Mouse (Mus musculus) MEL (cell line): ENCODE results near the gene Nxph4. TPM values are rescaled to one million over a fixed set of nuclear protein-coding genes. Genes with fewer than 3 reads are reported as not detected.

Experiments used
- DNase-seq: peaks from one replicate; pipeline ENCODE4 v3.0.0; 2011; ENCODE audit warnings: low read depth, low spot score
- H3K27ac ChIP-seq: 2 replicates; pipeline ENCODE4 v1.5.1; 2012; ENCODE audit warnings: low read depth, mild to moderate bottlenecking, control low read depth, low read length, moderate library complexity; ENCODE audit not compliant: control insufficient read depth
- H3K27me3 ChIP-seq, 2 experiments: fragments of 150-350 bp in 1 of 2; sonication (generic) in 1 of 2; 2 replicates each; pipeline ENCODE4 v1.6.1; 2012; ENCODE audit warnings: low read length in 2 of 2, mild to moderate bottlenecking in 2 of 2, improper control_type of control experiment in 1 of 2, moderate library complexity in 1 of 2; ENCODE audit not compliant: insufficient read depth in 2 of 2, control insufficient read depth in 1 of 2
- H3K36me3 ChIP-seq, 2 experiments: 2 replicates each; pipeline ENCODE4 v1.6.1; 2012 to 2014; ENCODE audit warnings: low read length in 2 of 2, improper control_type of control experiment in 1 of 2, inconsistent platforms in 1 of 2, mild to moderate bottlenecking in 1 of 2; ENCODE audit not compliant: insufficient read depth in 2 of 2, control insufficient read depth in 1 of 2
- H3K4me1 ChIP-seq, 2 experiments: fragments of 150-350 bp in 1 of 2; sonication (generic) in 1 of 2; 2 replicates each; pipeline ENCODE4 v1.6.1; 2012; ENCODE audit warnings: low read length in 2 of 2, improper control_type of control experiment in 1 of 2, mild to moderate bottlenecking in 1 of 2; ENCODE audit not compliant: insufficient read depth in 2 of 2, control insufficient read depth in 1 of 2
- H3K4me3 ChIP-seq, 2 experiments: fragments of 150-350 bp in 1 of 2; sonication (generic) in 1 of 2; 2 replicates each; pipeline ENCODE4 v1.5.1; 2012; ENCODE audit warnings: low read depth in 2 of 2, low read length in 2 of 2, mild to moderate bottlenecking in 2 of 2, moderate library complexity in 2 of 2, control low read depth in 1 of 2, improper control_type of control experiment in 1 of 2; ENCODE audit not compliant: control insufficient read depth in 1 of 2, insufficient read depth in 1 of 2
- H3K79me2 ChIP-seq: 2 replicates; pipeline ENCODE4 v1.6.1; 2012; ENCODE audit warnings: mild to moderate bottlenecking, low read length, moderate library complexity; ENCODE audit not compliant: control insufficient read depth, poor library complexity, insufficient read depth
- H3K9ac ChIP-seq: 2 replicates; pipeline ENCODE4 v1.6.1; 2012; ENCODE audit warnings: low read depth, mild to moderate bottlenecking, control low read depth, low read length, moderate library complexity; ENCODE audit not compliant: control insufficient read depth, poor library complexity, severe bottlenecking
- H3K9me3 ChIP-seq: fragments of 150-350 bp; sonication (generic); replicated peaks from 2 replicates; pipeline ENCODE4 v1.6.1; 2012; ENCODE audit warnings: mild to moderate bottlenecking, low read length, improper control_type of control experiment, moderate library complexity; ENCODE audit not compliant: insufficient read depth
- BHLHE40 ChIP-seq: IDR thresholded peaks from 2 replicates; pipeline ENCODE4 v1.6.1; 2012; ENCODE audit warnings: low read depth, mild to moderate bottlenecking, inconsistent platforms, low read length, improper control_type of control experiment, borderline replicate concordance
- ELF1 ChIP-seq: IDR thresholded peaks from 2 replicates; pipeline ENCODE4 v1.6.1; 2014; ENCODE audit warnings: low read depth, mild to moderate bottlenecking, inconsistent platforms, low read length, improper control_type of control experiment, moderate library complexity
- GATA1 ChIP-seq: IDR thresholded peaks from 2 replicates; pipeline ENCODE4 v1.6.1; 2011; ENCODE audit warnings: low read depth, low read length, improper control_type of control experiment
- MEF2A ChIP-seq: IDR thresholded peaks from 2 replicates; pipeline ENCODE4 v1.6.1; 2014; ENCODE audit warnings: low read depth, mild to moderate bottlenecking, inconsistent platforms, low read length, improper control_type of control experiment; ENCODE audit not compliant: poor library complexity, insufficient replicate concordance, severe bottlenecking; ENCODE audit errors: extremely low read depth
- MXI1 ChIP-seq: IDR thresholded peaks from 2 replicates; pipeline ENCODE4 v1.6.1; 2011; ENCODE audit warnings: mild to moderate bottlenecking, low read depth, low read length, improper control_type of control experiment
- NELFE ChIP-seq: IDR thresholded peaks from 2 replicates; pipeline ENCODE4 v1.6.1; 2011; ENCODE audit warnings: low read depth, low read length, improper control_type of control experiment
- SIN3A ChIP-seq: IDR thresholded peaks from 2 replicates; pipeline ENCODE4 v1.6.1; 2012; ENCODE audit warnings: low read length, improper control_type of control experiment, inconsistent platforms
- USF2 ChIP-seq, 2 experiments: IDR thresholded peaks; 2 replicates each; pipeline ENCODE4 v1.6.1; 2011 to 2012; ENCODE audit warnings: improper control_type of control experiment in 2 of 2, low read length in 2 of 2, borderline replicate concordance in 1 of 2, inconsistent platforms in 1 of 2, low read depth in 1 of 2, mild to moderate bottlenecking in 1 of 2; ENCODE audit not compliant: insufficient read depth in 1 of 2
- ZKSCAN1 ChIP-seq: IDR thresholded peaks from 2 replicates; pipeline ENCODE4 v1.6.1; 2012; ENCODE audit warnings: low read depth, mild to moderate bottlenecking, inconsistent platforms, low read length, improper control_type of control experiment, moderate library complexity
- polyA plus RNA-seq, 2 experiments: library from polyadenylated mRNA; stranded (reverse) in 1 of 2; unstranded in 1 of 2; fragments of >175 nt in 1 of 2; fragments of >200 nt in 1 of 2; gene quantifications; 2 replicates each; pipeline versions ENCODE4 v1.2.1 to v1.2.4; 2012; ENCODE audit warnings: low replicate concordance in 2 of 2, low read depth in 1 of 2; ENCODE audit not compliant: insufficient read length in 2 of 2, insufficient read depth in 1 of 2, missing spikeins in 1 of 2
- total RNA-seq: library from RNA; depleted of rRNA; stranded (reverse); fragments of 300-350 nt; gene quantifications from 2 replicates; pipeline ENCODE4 v1.2.3, GENCODE M21; 2012; rRNA removed

Nxph4 gene
- total and polyA plus RNA-seq, 3 experiments = 0.24 TPM; not detected in 2

DNA sequence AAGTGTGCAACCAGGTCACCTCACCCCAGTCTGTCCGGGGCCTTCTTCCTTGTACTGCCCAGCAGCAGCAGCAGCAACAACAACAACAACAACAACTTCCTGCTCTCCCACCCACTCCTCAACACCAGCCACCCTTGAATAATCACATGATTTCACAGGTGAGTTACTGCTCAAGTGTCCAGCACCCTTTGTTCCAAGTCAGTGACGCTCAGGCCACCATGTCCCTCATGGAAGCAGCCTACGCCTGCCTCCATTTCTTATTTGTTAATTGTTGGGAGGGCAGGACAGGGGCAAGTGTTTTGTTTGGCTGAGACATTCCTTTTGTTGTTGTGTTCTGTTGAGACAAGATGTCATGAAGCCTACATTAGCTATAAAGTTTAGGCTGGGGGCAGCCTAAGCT lies 57.8 kb downstream of the Nxph4 start:
- Histone ChIP-seq H3K27me3 (no peaks in the 10 kb centered on the region), H3K4me1 (peaks cover 3 to 8% of the 10 kb centered on the region in 2 experiments), H3K4me3 (no peak overlapping the region), H3K79me2 (no peaks in the 10 kb centered on the region), H3K9ac (no peak overlapping the region), H3K36me3 (peaks cover 4 to 5% of the 10 kb centered on the region in 2 experiments), H3K9me3 (no peaks in the 10 kb centered on the region), H3K27ac (no peak overlapping the region)
- DNase-seq = no peak
- TF ChIP-seq MEF2A (no peak), NELFE (no peak), ELF1 (no peak), SIN3A (no peak), ZKSCAN1 (no peak), USF2 (IDR thresholded peaks at IDR 0.05; ENCODE audit: borderline replicate concordance in 1 of 2, insufficient read depth in 1 of 2, low read depth in 1 of 2, low read length in 2 of 2) (no peak), BHLHE40 (no peak), MXI1 (no peak), GATA1 (no peak)

Other genes starting within 250 kb of the Nxph4 start
- gene Mbd6, start 245.5 kb downstream of the Nxph4 start, total RNA-seq = 4.2 and 5.0 TPM in 2 replicates
- gene Mbd6, start 245.5 kb downstream of the Nxph4 start, polyA plus RNA-seq = 10 to 100 TPM in 1 of 2 experiments, not detected in 1; 44.8 TPM
- gene Mars, start 222.8 kb downstream of the Nxph4 start, total RNA-seq = 147 and 162 TPM in 2 replicates
- 100 to 1,000 TPM in 1 of 2 experiments, not detected in 1; 195 TPM for gene Mars, start 222.8 kb downstream of the Nxph4 start, polyA plus RNA-seq
- gene Arhgap9, start 212.6 kb downstream of the Nxph4 start, total RNA-seq = 24.4 and 27.7 TPM in 2 replicates
- gene Arhgap9, start 212.6 kb downstream of the Nxph4 start, polyA plus RNA-seq = 10 to 100 TPM in 1 of 2 experiments, not detected in 1; 41.1 TPM
- gene Gli1, start 192.6 kb downstream of the Nxph4 start, total RNA-seq = 1.3 and 1.4 TPM in 2 replicates
- gene Gli1, start 192.6 kb downstream of the Nxph4 start, polyA plus RNA-seq = 1 to 10 TPM in 1 of 2 experiments, not detected in 1; 8.0 TPM
- gene Inhbe, start 180.1 kb downstream of the Nxph4 start, total RNA-seq = not detected in 2 replicates
- under 1 TPM in 1 of 2 experiments, not detected in 1; 0.03 TPM for gene Inhbe, start 180.1 kb downstream of the Nxph4 start, polyA plus RNA-seq
- not detected in 2 replicates for gene Inhbc, start 164.1 kb downstream of the Nxph4 start, total RNA-seq
- gene Inhbc, start 164.1 kb downstream of the Nxph4 start, polyA plus RNA-seq = not detected
- gene R3hdm2, start 154.2 kb downstream of the Nxph4 start, total RNA-seq = 8.0 and 8.2 TPM in 2 replicates
- 10 to 100 TPM in 1 of 2 experiments, not detected in 1; 60.6 TPM for gene R3hdm2, start 154.2 kb downstream of the Nxph4 start, polyA plus RNA-seq
- not detected in 2 replicates for gene Stac3, start 32.9 kb downstream of the Nxph4 start, total RNA-seq
- under 1 TPM in 1 of 2 experiments, not detected in 1; 0.25 TPM for gene Stac3, start 32.9 kb downstream of the Nxph4 start, polyA plus RNA-seq
- gene Ndufa4l2, start 19.6 kb downstream of the Nxph4 start, total RNA-seq = 21.8 and 28.6 TPM in 2 replicates
- gene Ndufa4l2, start 19.6 kb downstream of the Nxph4 start, polyA plus RNA-seq = 10 to 100 TPM in 1 of 2 experiments, not detected in 1; 26.6 TPM
- gene Shmt2, start 12.1 kb downstream of the Nxph4 start, total RNA-seq = 242 and 383 TPM in 2 replicates
- gene Shmt2, start 12.1 kb downstream of the Nxph4 start, polyA plus RNA-seq = 100 to 1,000 TPM; 263 to 582 TPM
- 0.33 and 0.42 TPM in 2 replicates for gene Lrp1, start 86.6 kb upstream of the Nxph4 start, total RNA-seq
- under 1 TPM in 1 of 2 experiments, not detected in 1; 0.39 TPM for gene Lrp1, start 86.6 kb upstream of the Nxph4 start, polyA plus RNA-seq
- gene Stat6, start 108.4 kb upstream of the Nxph4 start, total RNA-seq = 31.1 and 34.9 TPM in 2 replicates
- gene Stat6, start 108.4 kb upstream of the Nxph4 start, polyA plus RNA-seq = 10 to 100 TPM in 1 of 2 experiments, not detected in 1; 50.2 TPM
- gene Nemp1, start 132.3 kb upstream of the Nxph4 start, total RNA-seq = 11.8 and 12.1 TPM in 2 replicates
- gene Nemp1, start 132.3 kb upstream of the Nxph4 start, polyA plus RNA-seq = 10 to 100 TPM in 1 of 2 experiments, not detected in 1; 13.9 TPM
- 29.1 and 36.1 TPM in 2 replicates for gene Nab2, start 134.0 kb upstream of the Nxph4 start, total RNA-seq
- 10 to 100 TPM in 1 of 2 experiments, not detected in 1; 37.1 TPM for gene Nab2, start 134.0 kb upstream of the Nxph4 start, polyA plus RNA-seq
- 0.08 TPM in 1 of 2 replicates, not detected in the other for gene Myo1a, start 170.6 kb upstream of the Nxph4 start, total RNA-seq
- gene Myo1a, start 170.6 kb upstream of the Nxph4 start, polyA plus RNA-seq = under 1 TPM in 1 of 2 experiments, not detected in 1; 0.33 TPM
- not detected in 2 replicates for gene Tac2, start 189.9 kb upstream of the Nxph4 start, total RNA-seq
- gene Tac2, start 189.9 kb upstream of the Nxph4 start, polyA plus RNA-seq = under 1 TPM in 1 of 2 experiments, not detected in 1; 0.32 TPM
- gene Zbtb39, start 205.0 kb upstream of the Nxph4 start, total RNA-seq = 4.8 and 5.1 TPM in 2 replicates
- gene Zbtb39, start 205.0 kb upstream of the Nxph4 start, polyA plus RNA-seq = 10 to 100 TPM in 1 of 2 experiments, not detected in 1; 11.0 TPM
- 0.04 TPM in 1 of 2 replicates, not detected in the other for gene Gpr182, start 217.2 kb upstream of the Nxph4 start, total RNA-seq
- under 1 TPM in 1 of 2 experiments, not detected in 1; 0.58 TPM for gene Gpr182, start 217.2 kb upstream of the Nxph4 start, polyA plus RNA-seq
- gene Rdh1, start 225.2 kb upstream of the Nxph4 start, total RNA-seq = not detected in 2 replicates
- not detected for gene Rdh1, start 225.2 kb upstream of the Nxph4 start, polyA plus RNA-seq
- gene Rdh16f1, start 225.2 kb upstream of the Nxph4 start, total RNA-seq = not detected in 2 replicates
- not detected for gene Rdh16f1, start 225.2 kb upstream of the Nxph4 start, polyA plus RNA-seq
- not detected in 2 replicates for gene Rdh9, start 241.8 kb upstream of the Nxph4 start, total RNA-seq
- gene Rdh9, start 241.8 kb upstream of the Nxph4 start, polyA plus RNA-seq = under 1 TPM in 1 of 2 experiments, not detected in 1; 0.04 TPM